Mouse (Mus musculus) left cerebral cortex, postnatal 14 days (tissue): Measurements from ENCODE around the gene Galnt10. TPM values are rescaled to one million over a fixed set of nuclear protein-coding genes. Genes with fewer than 3 reads are reported as not detected.

Experiments used
- DNase-seq, 2 experiments: peaks; one replicate each; pipeline ENCODE4 v3.0.0; 2021 to 2022; ENCODE audit warnings: low spot score in 2 of 2, mixed read lengths in 1 of 2
- intact Hi-C: fragments of 180-260 bp; cut with DNase I; formaldehyde crosslinking; loops from one replicate; pipeline ENCODE4 v1.15.1; 2025
- long read RNA-seq, 2 experiments: library from polyadenylated mRNA; stranded (forward); transcript quantifications; one replicate each; pipeline ENCODE4 v2.0.0; 2021
- total RNA-seq, 2 experiments: library from RNA; stranded (reverse); gene quantifications; 2 replicates each; pipeline ENCODE4 v1.2.3; 2021

Galnt10 gene
- 1 to 10 TPM; 7.6 to 8.8 TPM for total RNA-seq
- long read RNA-seq, experiment 1, full-length matches to known transcripts: 6 of 12 reads
- long read RNA-seq, experiment 1, partial matches to known transcripts: 2 of 12 reads
- long read RNA-seq, experiment 1, other reads (novel, unspliced or antisense): 4 of 12 reads
- long read RNA-seq, experiment 2, full-length matches to known transcripts: 2 of 5 reads
- long read RNA-seq, experiment 2, partial matches to known transcripts: 0 of 5 reads
- long read RNA-seq, experiment 2, other reads (novel, unspliced or antisense): 3 of 5 reads

GRCm38 (mm10) chr11:57645018-57645559, at the start of gene Galnt10:
TSS of gene Galnt10 (plus strand) at chr11:57645442.
- peak; percentile 75 to 84 for DNase-seq
- intact Hi-C loops: loop anchor here (5.0 kb wide), 3 partner anchors 37 to 132 kb away; no protein-coding TSS in a partner anchor

GRCm38 (mm10) chr11:57595899-57596298, 49.3 kb upstream of the Galnt10 start:
- intact Hi-C loops: no loop called here
- DNase-seq: no peak

GRCm38 (mm10) chr11:57598161-57598560, 47.1 kb upstream of the Galnt10 start:
- DNase-seq: peak; percentile 68 to 92
- intact Hi-C loops: no loop called here

- DNase-seq: no peak
- intact Hi-C loops: no loop called here
These were observed 45.9 kb upstream of the Galnt10 start for GRCm38 (mm10) chr11:57599304-57599703.

GRCm38 (mm10) chr11:57600113-57600512, 45.1 kb upstream of the Galnt10 start:
- no peak for DNase-seq
- intact Hi-C loops: no loop called here

GRCm38 (mm10) chr11:57600621-57601121, 44.6 kb upstream of the Galnt10 start:
- intact Hi-C loops: no loop called here

GRCm38 (mm10) chr11:57601806-57602455, 43.3 kb upstream of the Galnt10 start:
- intact Hi-C loops: no loop called here
- no peak for DNase-seq

More at GRCm38 (mm10) chr11:57600621-57601121, 44.6 kb upstream of the Galnt10 start:
- peak in 1 of 2 experiments; percentile 58 for DNase-seq

- intact Hi-C loops: no loop called here
- DNase-seq: no peak
These were observed 40.2 kb upstream of the Galnt10 start for GRCm38 (mm10) chr11:57605086-57605485.

GRCm38 (mm10) chr11:57605660-57606059, 39.6 kb upstream of the Galnt10 start:
- DNase-seq: no peak
- intact Hi-C loops: no loop called here

GRCm38 (mm10) chr11:57614502-57614901, 30.7 kb upstream of the Galnt10 start:
- DNase-seq: no peak
- intact Hi-C loops: no loop called here

GRCm38 (mm10) chr11:57615286-57615685, 30.0 kb upstream of the Galnt10 start:
- intact Hi-C loops: no loop called here
- no peak for DNase-seq

GRCm38 (mm10) chr11:57615871-57616270, 29.4 kb upstream of the Galnt10 start:
- intact Hi-C loops: no loop called here

GRCm38 (mm10) chr11:57617526-57618264, 27.5 kb upstream of the Galnt10 start:
- intact Hi-C loops: no loop called here
- DNase-seq: peak in 1 of 2 experiments; percentile 61

More at GRCm38 (mm10) chr11:57615871-57616270, 29.4 kb upstream of the Galnt10 start:
- DNase-seq: no peak

GRCm38 (mm10) chr11:57621472-57621871, 23.8 kb upstream of the Galnt10 start:
- no peak for DNase-seq
- intact Hi-C loops: no loop called here

GRCm38 (mm10) chr11:57621876-57622275, 23.4 kb upstream of the Galnt10 start:
- no peak for DNase-seq
- intact Hi-C loops: no loop called here

GRCm38 (mm10) chr11:57624490-57624893, 20.8 kb upstream of the Galnt10 start:
- intact Hi-C loops: no loop called here
- no peak for DNase-seq

- intact Hi-C loops: no loop called here
- DNase-seq: no peak
These were observed 19.8 kb upstream of the Galnt10 start for GRCm38 (mm10) chr11:57625465-57625864.

GRCm38 (mm10) chr11:57627086-57627735, 18.0 kb upstream of the Galnt10 start:
- intact Hi-C loops: loop anchor here (2.0 kb wide), 1 partner anchor 78 kb away; no protein-coding TSS in a partner anchor
- DNase-seq: peak; percentile 23 to 26

- intact Hi-C loops: no loop called here
- no peak for DNase-seq
These were observed 13.3 kb upstream of the Galnt10 start for GRCm38 (mm10) chr11:57631805-57632485.
